Mouse (Mus musculus): ENCODE measurements around the gene Nub1. TPM values are rescaled to one million over a fixed set of nuclear protein-coding genes. Genes with fewer than 3 reads are reported as not detected.

Gene Nub1
- polyA plus RNA-seq (2012; rRNA removed) = 54.0 and 57.7 TPM in 2 replicates

DNA sequence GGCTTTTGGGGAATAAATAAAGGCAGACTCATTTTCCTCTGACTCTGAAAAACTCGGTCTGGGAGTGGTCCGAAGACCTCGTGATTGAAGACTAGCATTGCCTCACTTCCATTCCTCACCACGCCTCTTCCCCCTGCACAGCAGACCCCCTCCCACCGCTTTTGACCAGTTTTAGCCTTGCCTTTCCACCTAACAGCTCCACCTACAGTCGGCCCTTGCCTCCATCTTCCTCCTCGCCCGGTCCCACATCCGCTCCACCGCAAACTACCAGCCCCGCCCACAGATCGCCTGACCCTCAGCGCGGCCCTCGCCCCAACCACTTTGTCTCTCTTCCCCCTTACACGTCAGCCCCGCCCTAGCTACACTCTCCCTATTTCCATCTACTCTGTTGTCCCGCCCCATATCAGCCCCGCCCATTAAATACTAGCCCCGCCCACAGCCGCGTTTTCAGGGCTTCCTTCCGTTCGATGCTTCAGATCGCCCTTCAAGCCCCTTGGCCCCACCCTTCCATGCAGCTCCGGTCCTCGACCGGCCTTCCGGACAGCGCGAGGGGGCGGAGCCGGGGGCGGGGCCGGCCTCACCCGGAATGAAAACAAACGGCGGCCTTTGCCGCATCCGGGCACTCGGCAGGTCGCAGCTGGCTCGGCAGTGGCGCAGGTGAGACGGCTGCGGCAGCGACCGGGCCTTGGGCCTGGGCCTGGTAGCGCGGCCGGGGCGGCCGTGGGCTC, at the start of gene Nub1:
Gene Nub1, plus strand, starts transcription at position 167 of the 728 bp plus-strand sequence.

DNA sequence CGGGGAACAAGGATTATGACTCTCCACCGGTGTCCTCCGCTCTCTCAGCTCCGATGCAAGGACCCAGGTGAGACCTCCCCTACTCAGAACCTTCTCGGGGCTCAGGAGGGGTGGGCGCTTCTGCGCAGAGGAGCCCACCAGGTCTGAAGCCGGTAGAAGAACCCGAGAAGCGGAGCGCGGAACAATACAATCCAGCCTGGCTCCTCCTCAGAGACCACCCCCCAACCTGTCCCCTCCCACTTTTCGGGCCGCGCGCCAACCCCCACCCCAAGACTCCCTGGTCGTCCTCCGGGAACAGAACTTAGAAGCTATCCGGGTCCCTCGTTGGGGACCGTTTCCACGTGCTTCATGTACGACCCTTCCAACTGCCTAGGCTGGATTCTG, 45.1 kb downstream of the Nub1 start, which contains the start of gene Wdr86:
Gene Wdr86, minus strand, starts transcription at position 240 of the 384 bp plus-strand sequence.

DNA sequence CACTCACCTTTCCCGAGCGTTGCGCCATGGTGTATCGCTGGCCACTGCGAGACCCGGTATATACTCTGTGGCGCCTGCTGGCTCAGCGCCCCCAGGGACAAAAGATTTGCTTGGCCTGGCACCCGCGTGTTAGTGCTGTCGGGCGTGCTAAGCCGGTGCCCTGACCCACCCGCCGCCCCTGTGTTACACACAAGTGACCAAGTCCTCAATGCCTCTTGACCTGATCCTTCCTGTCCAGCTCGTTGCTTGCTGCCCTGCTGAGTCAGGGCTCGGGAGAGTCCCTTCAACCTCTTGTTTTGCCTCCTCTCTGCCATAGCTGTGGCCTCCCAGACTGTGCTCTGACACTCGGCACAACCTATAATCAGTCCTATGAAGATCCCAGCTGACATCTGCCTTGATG, 72.5 kb downstream of the Nub1 start, which contains the start of gene Crygn:
Gene Crygn, minus strand, starts transcription at position 193 of the 400 bp plus-strand sequence.

Other genes starting within 250 kb of the Nub1 start
- gene Fastk, start 240.2 kb upstream of the Nub1 start, polyA plus RNA-seq (2012; rRNA removed) = 290 and 311 TPM in 2 replicates
- gene Tmub1, start 237.7 kb upstream of the Nub1 start, polyA plus RNA-seq (2012; rRNA removed) = 68.9 and 72.3 TPM in 2 replicates
- 143 and 150 TPM in 2 replicates for gene Agap3, start 233.4 kb upstream of the Nub1 start, polyA plus RNA-seq (2012; rRNA removed)
- 0.03 and 0.07 TPM in 2 replicates for gene Gbx1, start 158.3 kb upstream of the Nub1 start, polyA plus RNA-seq (2012; rRNA removed)
- gene Asb10, start 144.6 kb upstream of the Nub1 start, polyA plus RNA-seq (2012; rRNA removed) = 2.6 and 5.2 TPM in 2 replicates
- not detected in 2 replicates for gene 4931409K22Rik, start 128.7 kb upstream of the Nub1 start, polyA plus RNA-seq (2012; rRNA removed)
- 77.2 and 82.0 TPM in 2 replicates for gene Abcf2, start 108.1 kb upstream of the Nub1 start, polyA plus RNA-seq (2012; rRNA removed)
- gene Chpf2, start 98.8 kb upstream of the Nub1 start, polyA plus RNA-seq (2012; rRNA removed) = 52.7 and 74.0 TPM in 2 replicates
- gene Smarcd3, start 61.1 kb upstream of the Nub1 start, polyA plus RNA-seq (2012; rRNA removed) = 74.2 and 103 TPM in 2 replicates
- gene Wdr86, start 45.2 kb downstream of the Nub1 start, polyA plus RNA-seq (2012; rRNA removed) = 16.6 and 22.1 TPM in 2 replicates
- not detected in 2 replicates for gene Crygn, start 72.5 kb downstream of the Nub1 start, polyA plus RNA-seq (2012; rRNA removed)
- gene Rheb, start 157.1 kb downstream of the Nub1 start, polyA plus RNA-seq (2012; rRNA removed) = 35.3 and 43.9 TPM in 2 replicates

Measured in ovary, adult 2 months (tissue).